Mouse (Mus musculus) thymus, postnatal 25 days (tissue): ENCODE measurements around the gene Cdhr5.
A peak's percentile ranks its signal among the peaks of the same experiment; 100 is the strongest.

Source experiments
- DNase-seq: peaks from one replicate; pipeline ENCODE4 v3.0.0; 2022

The Cdhr5 gene

GRCm38 (mm10) chr7:141222126-141222467, 54.5 kb downstream of the Cdhr5 start:
- no peak for DNase-seq

GRCm38 (mm10) chr7:141221249-141222125, 55.1 kb downstream of the Cdhr5 start:
- DNase-seq: peak; percentile 92

- DNase-seq: no peak
Measured at GRCm38 (mm10) chr7:141220377-141220776, 56.2 kb downstream of the Cdhr5 start.

- DNase-seq: no peak
Measured at GRCm38 (mm10) chr7:141219558-141220099, 57.0 kb downstream of the Cdhr5 start.
